In the genomic region with DNA sequence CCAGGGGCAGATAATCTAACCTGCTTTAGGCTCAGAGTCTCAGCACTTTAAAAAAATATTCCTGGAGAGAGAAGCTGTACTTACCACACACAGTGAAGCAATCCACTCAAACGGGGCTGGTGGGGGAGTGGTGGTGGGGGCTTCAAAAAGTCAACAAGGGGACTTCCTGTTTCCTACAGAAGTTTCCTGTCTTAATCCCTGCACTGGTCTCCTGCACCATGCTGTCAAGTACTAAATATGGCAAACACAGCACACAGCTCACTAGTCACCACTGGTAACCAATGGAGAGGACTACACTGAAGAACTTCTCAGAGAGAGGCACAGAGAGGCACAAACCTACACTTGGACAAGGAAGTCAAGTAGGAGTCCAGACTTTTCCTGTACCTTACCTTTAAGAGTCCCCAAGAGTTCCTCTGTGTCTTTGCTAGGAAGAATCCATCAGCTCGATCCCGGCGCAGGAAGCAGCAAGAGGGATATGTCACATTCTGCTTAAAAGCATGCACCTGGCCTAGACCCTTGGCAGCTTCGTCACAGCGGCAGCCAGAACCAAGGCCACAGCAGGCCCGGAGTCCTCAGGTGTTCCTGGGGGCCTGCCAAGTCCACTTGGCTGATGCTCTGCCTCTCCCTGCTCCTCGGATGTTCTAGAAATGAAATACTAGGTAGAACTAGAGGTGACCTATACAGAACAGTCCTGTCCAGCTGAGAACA, we compare ENCODE assay signal across 8 mouse cellular contexts.
DNase-seq lines count a peak whose midpoint lies in the region; ATAC-seq lines count a peak whose summit lies in the region.

No protein-coding gene starts in this region.

- no peaks in the 10 kb centered on the region for H3K9me3 ChIP-seq in heart, embryonic 16.5 days (replicated peaks; ENCODE audit: control insufficient read depth, low read length)
- no peaks in the 10 kb centered on the region for H3K9me3 ChIP-seq in liver, embryonic 16.5 days (replicated peaks; ENCODE audit: control insufficient read depth, low read length)

- peak; percentile 27 for DNase-seq in heart, adult 8-10 months (ENCODE audit: low spot score)
- DNase-seq in heart, adult 18-20 months, result no peak
- peak; percentile 79 for DNase-seq in cerebellum, adult 11-12 months
- no peak for DNase-seq in left cerebral cortex, adult 9 months (ENCODE audit: low spot score in 2 of 2)
- no peak for DNase-seq in thymus, adult 18-20 months
- DNase-seq in ovary, adult 18-20 months (ENCODE audit: low spot score), result no peak

- H3K4me1 ChIP-seq in heart, embryonic 16.5 days (ENCODE audit: control insufficient read depth, insufficient read depth, low read length), result 0 out of 2 replicates have a peak, but pooled peaks cover 4% of the 10 kb centered on the region
- H3K4me1 ChIP-seq in liver, embryonic 16.5 days (ENCODE audit: control insufficient read depth, low read depth, low read length), result no peaks in the 10 kb centered on the region

- peak overlapping the region; percentile 28 for H3K4me2 ChIP-seq in heart, embryonic 16.5 days (ENCODE audit: low read depth, low read length)
- H3K4me2 ChIP-seq in liver, embryonic 16.5 days (ENCODE audit: low read depth, low read length), result no peak overlapping the region

- peak overlapping the region; percentile 85 for H3K27ac ChIP-seq in heart, embryonic 16.5 days (ENCODE audit: low read length)
- H3K27ac ChIP-seq in liver, embryonic 16.5 days (ENCODE audit: low read length), result peak overlapping the region; percentile 24; the same call in 1 of the 2 replicates

- peak overlapping the region; percentile 46; the same call in 1 of the 2 replicates for H3K9ac ChIP-seq in heart, embryonic 16.5 days (ENCODE audit: low read length)
- H3K9ac ChIP-seq in liver, embryonic 16.5 days (ENCODE audit: low read depth, low read length), result no peak overlapping the region

- WGBS in heart, embryonic 16.5 days, result 48% methylated on average over 8 of the region's 8 CpGs
- WGBS in liver, embryonic 16.5 days (ENCODE audit: insufficient replicate concordance), result 41% methylated on average over 8 of the region's 8 CpGs

- peak; percentile 63 for ATAC-seq in heart, embryonic 16.5 days (replicated peaks; ENCODE audit: extremely low read depth, insufficient read depth, low FRiP score)
- ATAC-seq in liver, embryonic 16.5 days (ENCODE audit: low read depth), result no peak

- H3K4me3 ChIP-seq in heart, embryonic 16.5 days (ENCODE audit: low read length), result peak overlapping the region; percentile 34
- H3K4me3 ChIP-seq in liver, embryonic 16.5 days (ENCODE audit: low read depth, low read length), result no peak overlapping the region

- H3K27me3 ChIP-seq in heart, embryonic 16.5 days (ENCODE audit: control insufficient read depth, insufficient read depth, low read length), result no peaks in the 10 kb centered on the region
- no peaks in the 10 kb centered on the region for H3K27me3 ChIP-seq in liver, embryonic 16.5 days (ENCODE audit: control insufficient read depth, insufficient read depth, low read depth, low read length)

- no peaks in the 10 kb centered on the region for H3K36me3 ChIP-seq in heart, embryonic 16.5 days (ENCODE audit: control insufficient read depth, insufficient read depth)
- no peaks in the 10 kb centered on the region for H3K36me3 ChIP-seq in liver, embryonic 16.5 days (ENCODE audit: control insufficient read depth, insufficient read depth)

Comparison
In these comparisons a context has a peak if more than half of its experiments do, and no peak if none do; other contexts are left out.
1. DNase-seq: peak in heart, adult 8-10 months (single experiment) and cerebellum, adult 11-12 months (single experiment); none in heart, adult 18-20 months (0 of 2), left cerebral cortex, adult 9 months (0 of 2), thymus, adult 18-20 months (0 of 2) and ovary, adult 18-20 months (single experiment).